Mouse (Mus musculus) limb, embryonic 12.5 days (tissue): ENCODE data around the gene Hoxa5. TPM values are rescaled to one million over a fixed set of nuclear protein-coding genes. Genes with fewer than 3 reads are reported as not detected.
A peak's percentile ranks its signal among the peaks of the same experiment; 100 is the strongest.

ENCODE experiments used
- ATAC-seq: fragments of 200-750 bp; cut with Nextera tagmentation; 2 replicates; pipeline ENCODE4 v1.8.0; 2017; ENCODE audit warnings: low read depth, moderate TSS enrichment; ENCODE audit not compliant: insufficient number of reproducible peaks, insufficient read depth, low FRiP score, low TSS enrichment
- H3K27ac ChIP-seq: fragments of 300-500 bp; sonication (generic); 2 replicates; pipeline ENCODE4 v1.5.1; 2016; ENCODE audit warnings: mild to moderate bottlenecking, moderate library complexity
- H3K27me3 ChIP-seq: fragments of 300-500 bp; sonication (generic); 2 replicates; pipeline ENCODE4 v1.6.1; 2016; ENCODE audit warnings: mild to moderate bottlenecking, moderate library complexity
- H3K36me3 ChIP-seq: fragments of 300-500 bp; sonication (generic); 2 replicates; pipeline ENCODE4 v1.6.1; 2016; ENCODE audit warnings: mild to moderate bottlenecking, moderate library complexity
- H3K4me1 ChIP-seq: fragments of 300-500 bp; sonication (generic); replicated peaks from 2 replicates; pipeline ENCODE4 v1.6.1; 2016
- H3K4me2 ChIP-seq: fragments of 300-500 bp; sonication (generic); 2 replicates; pipeline ENCODE4 v1.6.1; 2016; ENCODE audit warnings: mild to moderate bottlenecking, moderate library complexity
- H3K4me3 ChIP-seq: fragments of 300-500 bp; sonication (generic); replicated peaks from 2 replicates; pipeline ENCODE4 v1.5.1; 2016; ENCODE audit warnings: mild to moderate bottlenecking
- H3K9ac ChIP-seq: fragments of 300-500 bp; sonication (generic); replicated peaks from 2 replicates; pipeline ENCODE4 v1.6.1; 2016; ENCODE audit warnings: mild to moderate bottlenecking, moderate library complexity
- H3K9me3 ChIP-seq: fragments of 300-500 bp; sonication (generic); 2 replicates; pipeline ENCODE4 v1.6.1; 2016; ENCODE audit warnings: mild to moderate bottlenecking, moderate library complexity
- WGBS: fragments of 180-500 bp; shearing (Covaris S2); methylation state at CpG from one replicate; pipeline ENCODE4 v1.1.7; 2016; 5-methylcytosine and 5-hydroxymethylcytosine counted together
- polyA plus RNA-seq: library from polyadenylated mRNA; unstranded; fragments of >200 nt; fragmentation: Nextera tagmentation; extraction: Ambion mirVana; gene quantifications from 2 replicates; pipeline ENCODE4 v1.2.1, GENCODE M21; 2016

Hoxa5 gene
- polyA plus RNA-seq, 1 experiment from 2014 or later: 9.2 TPM

DNA sequence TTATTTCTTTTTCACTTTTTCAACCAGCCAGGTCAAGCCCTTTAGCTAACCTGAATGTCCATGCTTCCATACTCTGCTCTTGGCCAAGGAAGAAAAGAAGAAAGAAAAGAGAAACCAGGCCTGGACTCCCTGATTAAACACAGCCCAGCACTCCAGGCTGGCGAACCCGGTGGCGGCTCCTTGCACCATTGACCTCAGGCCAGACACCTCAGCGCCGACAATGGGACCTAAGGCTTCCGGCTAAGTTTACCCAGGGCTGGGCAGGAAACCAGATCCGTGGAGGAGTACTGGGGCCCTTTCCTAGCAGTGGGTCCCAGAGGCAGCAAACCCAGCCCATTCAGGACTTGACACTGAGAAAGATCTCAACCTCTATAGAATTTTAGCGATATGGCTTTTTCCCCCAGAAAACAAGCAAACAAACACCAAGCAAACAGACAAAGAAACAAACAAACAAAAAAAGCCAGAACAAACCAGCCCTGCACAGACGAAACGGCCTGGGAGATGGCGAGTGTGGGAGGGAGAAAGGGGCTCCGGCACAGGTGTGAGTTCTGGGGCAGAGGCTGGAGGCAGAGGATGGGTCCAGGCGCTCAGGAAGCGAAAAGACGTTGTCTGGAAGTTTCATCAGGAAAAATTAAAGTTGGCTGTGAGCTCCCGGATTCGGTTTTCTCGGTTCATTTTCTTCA, 27.6 kb upstream of the Hoxa5 start:
- H3K4me2 ChIP-seq: peak overlapping the region; percentile 96
- peaks cover 23% of the 10 kb centered on the region for H3K4me1 ChIP-seq
- peak overlapping the region; percentile 99 for H3K4me3 ChIP-seq
- no peak for ATAC-seq
- peak overlapping the region; percentile 100 for H3K9ac ChIP-seq
- no peaks in the 10 kb centered on the region for H3K9me3 ChIP-seq
- H3K27ac ChIP-seq: peak overlapping the region; percentile 100
- WGBS: 2% methylated on average over 18 of the region's 18 CpGs
- peaks cover 59% of the 10 kb centered on the region for H3K36me3 ChIP-seq
- peaks cover 3% of the 10 kb centered on the region; the same call in 1 of the 2 replicates for H3K27me3 ChIP-seq

DNA sequence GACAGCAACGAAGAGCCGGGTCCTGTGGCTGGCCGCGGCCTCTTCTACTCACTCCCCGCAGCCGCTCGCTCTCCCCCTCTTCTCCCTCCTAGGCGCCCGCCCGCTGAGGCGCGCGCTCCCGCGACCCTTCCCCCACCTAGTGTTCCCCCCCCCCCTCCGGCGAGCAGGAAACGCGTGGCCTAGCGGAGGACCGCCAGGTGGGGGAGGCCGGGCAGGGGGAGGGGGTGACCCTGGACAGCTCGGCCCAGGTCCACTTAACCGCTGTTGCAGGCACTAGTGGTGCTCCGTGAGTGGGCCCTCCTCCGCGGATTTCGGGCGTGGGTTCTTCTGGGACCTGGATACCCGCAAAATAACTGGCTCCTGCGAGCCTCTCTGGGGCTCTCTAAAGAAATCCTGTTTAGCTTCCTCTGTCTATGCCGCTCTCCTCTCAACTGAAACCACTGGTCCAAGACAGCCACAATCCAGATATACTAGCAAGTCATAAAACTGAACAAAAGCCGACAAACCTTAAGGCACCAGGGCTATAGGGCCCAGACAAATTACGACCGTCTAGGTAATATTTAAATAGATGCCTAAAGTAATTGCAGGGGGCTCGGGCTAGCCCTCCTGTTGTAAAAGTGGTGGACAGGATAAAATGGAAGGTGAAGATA, 26.3 kb upstream of the Hoxa5 start, which contains the start of gene Hoxa9:
Hoxa9 (minus strand) TSS at position 574 of the 650 bp plus-strand sequence.
- Histone ChIP-seq H3K9ac (peak within 1 kb of the TSS; percentile 100), H3K27ac (peak within 1 kb of the TSS; percentile 100), H3K27me3 (no peaks in the 10 kb centered on the region; the same call in 1 of the 2 replicates), H3K4me1 (peaks cover 14% of the 10 kb centered on the region), H3K9me3 (no peaks in the 10 kb centered on the region), H3K4me2 (peak within 1 kb of the TSS; percentile 96), H3K36me3 (peaks cover 51% of the 10 kb centered on the region), H3K4me3 (peak within 1 kb of the TSS; percentile 99)
- ATAC-seq: peak; percentile 46
- WGBS: under 1% methylated on average over 23 of the region's 36 CpGs

DNA sequence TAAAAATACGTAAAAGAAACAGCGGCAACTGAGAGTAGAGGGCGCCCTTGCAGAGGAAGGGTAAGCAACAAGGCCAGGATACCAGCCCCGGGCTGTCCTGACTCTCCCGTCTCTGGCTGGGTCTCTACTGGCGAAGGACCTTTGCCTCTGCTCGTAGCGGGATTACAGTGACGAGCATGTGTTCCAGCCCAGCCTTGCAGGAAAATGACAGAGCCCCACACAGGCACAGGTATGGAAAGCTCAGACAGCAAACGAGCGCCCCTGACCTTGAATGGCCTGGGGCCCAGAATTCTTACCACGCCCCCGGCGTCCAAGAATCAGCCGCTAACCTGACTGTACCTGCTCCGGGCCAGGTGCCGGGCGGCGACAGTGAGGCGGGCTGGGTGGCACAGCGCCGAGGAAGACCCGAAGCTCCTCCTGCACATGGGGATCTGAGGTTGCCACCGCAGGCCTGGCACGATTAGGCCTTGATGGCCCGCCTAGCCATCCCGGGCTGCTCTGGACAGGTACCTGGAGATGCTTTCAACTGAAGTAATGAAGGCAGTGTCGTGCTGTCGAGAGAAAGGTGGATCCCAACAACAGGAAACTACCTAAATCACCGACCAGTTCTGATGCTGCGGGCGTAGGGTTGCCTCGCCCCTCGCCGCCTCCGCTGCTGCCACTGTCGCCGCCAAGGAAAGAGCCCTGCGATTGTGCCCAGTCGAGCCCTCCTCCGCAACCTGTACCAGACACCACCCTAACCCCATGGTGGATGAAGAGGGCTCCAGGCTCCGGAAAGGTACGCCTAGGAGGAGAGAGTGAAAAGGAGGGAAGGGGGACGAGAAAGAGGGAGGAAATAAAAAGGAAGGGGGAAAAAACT, 25.4 kb upstream of the Hoxa5 start:
- Histone ChIP-seq H3K27ac (peak overlapping the region; percentile 100), H3K36me3 (peaks cover 53% of the 10 kb centered on the region), H3K4me3 (peak overlapping the region; percentile 78), H3K4me1 (peaks cover 7% of the 10 kb centered on the region; the same call in 1 of the 2 replicates), H3K27me3 (no peaks in the 10 kb centered on the region), H3K9me3 (no peaks in the 10 kb centered on the region), H3K4me2 (peak overlapping the region; percentile 96), H3K9ac (peak overlapping the region; percentile 100)
- WGBS: under 1% methylated on average over 44 of the region's 44 CpGs
- no peak for ATAC-seq

DNA sequence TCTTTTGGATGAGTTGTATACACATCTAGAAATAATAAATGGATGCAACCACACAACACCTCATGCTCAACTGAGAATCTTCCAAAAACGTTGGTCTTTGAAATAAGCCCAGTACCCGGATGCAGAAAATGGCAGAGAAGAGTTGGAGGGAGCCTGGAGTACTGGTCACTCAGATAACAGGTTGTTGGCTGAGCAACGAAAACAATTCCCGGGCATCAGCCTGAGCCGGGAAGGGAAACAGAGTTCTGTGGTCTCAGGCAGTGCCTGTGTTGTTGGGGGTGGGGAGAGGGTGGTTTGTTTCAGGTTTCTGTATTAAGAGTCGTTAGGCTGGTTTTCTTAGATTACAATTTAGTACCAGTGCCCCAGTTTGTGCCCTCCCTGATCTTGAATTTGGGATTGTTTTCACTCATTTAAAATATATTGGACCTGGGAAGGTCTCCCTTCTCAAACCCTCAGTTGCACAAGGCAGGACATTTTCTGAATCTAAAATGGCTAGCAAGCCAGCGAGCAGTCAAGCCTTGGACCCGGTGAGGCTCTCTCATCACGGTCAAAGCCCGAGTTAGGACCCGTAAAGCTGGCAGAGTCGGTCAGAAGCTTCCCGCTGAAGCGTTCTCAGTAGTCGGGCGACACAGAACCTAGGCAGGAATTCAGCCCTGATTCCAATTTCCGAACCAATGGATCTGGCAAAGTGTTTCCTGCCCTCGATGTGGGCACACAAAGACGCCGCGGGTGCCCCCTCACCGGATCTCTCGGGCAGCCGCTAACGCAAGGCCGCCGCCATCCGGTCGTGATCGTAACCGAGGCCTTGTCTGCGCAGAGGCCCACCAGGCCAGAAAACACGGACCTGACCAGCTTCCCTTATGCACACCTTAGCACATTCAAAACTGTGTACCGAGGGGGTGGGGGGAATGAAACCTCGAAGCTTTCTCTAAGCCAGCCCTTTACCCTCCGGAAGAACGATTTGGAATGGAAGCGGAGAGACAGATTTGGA, 24.4 kb upstream of the Hoxa5 start:
- Histone ChIP-seq H3K27me3 (no peaks in the 10 kb centered on the region), H3K36me3 (peaks cover 53% of the 10 kb centered on the region), H3K4me3 (peak overlapping the region; percentile 78), H3K4me2 (peak overlapping the region; percentile 96), H3K9ac (peak overlapping the region; percentile 100), H3K9me3 (no peaks in the 10 kb centered on the region), H3K27ac (peak overlapping the region; percentile 100), H3K4me1 (peaks cover 7% of the 10 kb centered on the region; the same call in 1 of the 2 replicates)
- no peak for ATAC-seq
- WGBS: under 1% methylated on average over 38 of the region's 38 CpGs

DNA sequence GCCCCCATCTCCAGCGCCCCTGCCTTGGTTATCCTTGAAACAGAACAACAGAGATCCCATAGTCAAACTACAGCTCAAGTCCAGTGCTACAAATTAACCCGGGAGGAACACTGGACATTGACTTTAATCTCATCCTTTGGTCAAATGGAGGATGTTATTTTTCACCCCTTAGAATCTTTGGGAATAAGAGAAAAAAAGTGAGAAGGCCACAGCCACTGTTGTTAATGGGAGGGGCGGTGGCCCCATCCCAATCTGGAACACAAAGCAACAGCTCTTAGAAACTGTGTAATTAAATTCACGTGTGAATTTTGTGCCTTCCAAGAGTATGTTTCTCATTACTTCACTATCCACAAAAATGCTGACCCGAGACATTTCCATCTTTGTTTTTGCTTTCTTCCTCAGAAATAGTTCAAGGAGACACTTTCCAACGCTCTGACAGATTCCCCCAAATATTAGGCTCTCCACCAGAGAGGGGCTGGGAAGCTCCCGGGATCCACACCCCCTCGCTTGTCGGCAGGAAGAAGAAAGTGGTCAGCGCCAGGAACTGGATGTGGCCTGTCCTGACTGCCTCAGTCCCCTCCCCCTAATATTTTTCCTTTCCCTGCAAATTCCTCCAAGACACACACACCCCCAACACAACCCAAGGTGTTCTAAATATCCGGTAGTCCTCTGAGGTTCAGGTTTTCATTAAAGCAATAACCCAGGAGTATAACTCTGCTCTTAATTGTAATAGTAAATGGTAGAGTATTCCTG, 23.3 kb upstream of the Hoxa5 start:
- Histone ChIP-seq H3K9ac (peak overlapping the region; percentile 100), H3K27ac (peak overlapping the region; percentile 99), H3K9me3 (no peaks in the 10 kb centered on the region), H3K36me3 (peaks cover 44% of the 10 kb centered on the region), H3K4me1 (peaks cover 7% of the 10 kb centered on the region; the same call in 1 of the 2 replicates), H3K27me3 (no peaks in the 10 kb centered on the region), H3K4me2 (peak overlapping the region; percentile 96), H3K4me3 (peak overlapping the region; percentile 89)
- ATAC-seq: no peak
- WGBS: 2% methylated on average over 11 of the region's 11 CpGs

DNA sequence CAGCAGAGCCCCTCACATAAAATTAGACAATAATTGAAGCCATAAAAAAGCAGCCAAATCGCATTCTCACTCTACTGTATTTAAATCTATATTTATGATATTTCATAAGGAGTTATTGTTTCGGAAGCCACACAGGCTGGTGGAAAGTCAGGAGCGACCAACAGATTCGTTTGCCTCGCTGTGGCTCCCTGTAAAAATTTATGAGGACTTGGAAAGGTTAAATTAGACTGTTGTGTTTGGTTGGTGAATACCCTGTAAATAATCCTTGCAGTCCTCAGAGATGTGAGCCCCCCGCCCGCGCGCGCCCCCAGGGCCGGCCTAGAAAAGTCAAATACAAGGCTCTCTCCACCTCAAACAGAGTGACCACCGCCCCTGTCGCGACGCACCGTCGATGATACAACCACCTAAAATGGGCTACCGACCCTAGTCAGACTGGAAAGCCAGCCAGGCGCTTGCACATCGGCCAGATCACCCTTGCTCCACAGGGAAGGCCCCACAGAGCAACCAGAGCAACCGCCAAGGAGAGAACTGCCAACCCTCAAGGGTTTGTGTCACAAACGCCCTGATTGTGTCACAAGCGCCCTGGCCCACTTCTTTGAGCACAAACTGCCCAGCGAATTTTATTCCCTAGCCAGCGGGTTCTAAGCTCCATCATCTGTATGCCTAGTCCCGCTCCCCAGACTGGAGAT, 22.3 kb upstream of the Hoxa5 start:
- Histone ChIP-seq H3K36me3 (peaks cover 34% of the 10 kb centered on the region), H3K9me3 (no peaks in the 10 kb centered on the region), H3K4me1 (peaks cover 7% of the 10 kb centered on the region), H3K27me3 (no peaks in the 10 kb centered on the region), H3K27ac (peak overlapping the region; percentile 99), H3K4me2 (peak overlapping the region; percentile 96), H3K4me3 (peak overlapping the region; percentile 89), H3K9ac (peak overlapping the region; percentile 100)
- WGBS: under 1% methylated on average over 26 of the region's 26 CpGs
- peak; percentile 27 for ATAC-seq

DNA sequence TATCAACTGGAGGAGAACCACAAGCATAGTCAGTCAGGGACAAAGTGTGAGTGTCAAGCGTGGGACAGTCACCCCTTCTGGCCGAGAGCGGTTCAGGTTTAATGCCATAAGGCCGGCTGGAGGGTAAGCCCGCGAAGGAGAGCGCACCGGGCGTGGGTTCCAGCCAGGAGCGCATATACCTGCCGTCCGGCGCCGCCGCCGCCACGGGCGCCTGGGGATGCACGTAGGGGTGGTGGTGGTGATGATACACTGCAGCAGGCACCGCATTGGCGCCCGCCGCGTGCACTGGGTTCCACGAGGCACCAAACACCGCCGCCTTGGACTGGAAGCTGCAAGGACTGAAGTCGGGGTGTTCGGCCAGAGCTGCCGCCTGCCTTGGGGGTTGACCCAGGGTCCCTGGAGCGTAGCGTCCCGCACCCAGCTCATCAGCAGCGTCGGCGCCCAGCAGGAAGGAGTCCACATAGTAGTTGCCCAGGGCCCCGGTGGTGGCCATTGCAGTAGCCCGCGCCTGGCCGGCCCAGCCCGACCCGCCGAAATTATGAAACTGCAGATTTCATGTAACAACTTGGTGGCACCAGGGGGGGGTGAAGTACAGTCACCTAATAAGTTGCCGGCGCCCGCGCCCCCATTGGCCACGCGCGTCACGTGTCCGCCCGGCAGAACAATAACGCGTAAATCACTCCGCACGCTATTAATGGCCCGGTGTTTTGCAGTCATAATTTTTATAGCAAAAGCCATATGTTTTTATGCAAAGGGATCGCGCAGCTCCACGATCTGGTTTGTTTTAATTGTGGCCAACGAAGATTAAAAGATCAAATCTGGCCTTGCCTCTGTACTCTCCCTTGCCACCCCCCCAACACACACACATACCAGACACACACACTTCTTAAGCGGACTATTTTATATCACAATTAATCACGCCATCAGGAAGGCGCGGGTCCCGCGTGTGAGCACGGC, 21.5 kb upstream of the Hoxa5 start:
- Histone ChIP-seq H3K36me3 (peaks cover 32% of the 10 kb centered on the region), H3K4me2 (peak overlapping the region; percentile 96), H3K9ac (peak overlapping the region; percentile 100), H3K4me1 (peaks cover 13% of the 10 kb centered on the region), H3K4me3 (peak overlapping the region; percentile 89), H3K27me3 (no peaks in the 10 kb centered on the region), H3K27ac (peak overlapping the region; percentile 99), H3K9me3 (no peaks in the 10 kb centered on the region)
- under 1% methylated on average over 66 of the region's 69 CpGs for WGBS
- ATAC-seq: peak; percentile 64

DNA sequence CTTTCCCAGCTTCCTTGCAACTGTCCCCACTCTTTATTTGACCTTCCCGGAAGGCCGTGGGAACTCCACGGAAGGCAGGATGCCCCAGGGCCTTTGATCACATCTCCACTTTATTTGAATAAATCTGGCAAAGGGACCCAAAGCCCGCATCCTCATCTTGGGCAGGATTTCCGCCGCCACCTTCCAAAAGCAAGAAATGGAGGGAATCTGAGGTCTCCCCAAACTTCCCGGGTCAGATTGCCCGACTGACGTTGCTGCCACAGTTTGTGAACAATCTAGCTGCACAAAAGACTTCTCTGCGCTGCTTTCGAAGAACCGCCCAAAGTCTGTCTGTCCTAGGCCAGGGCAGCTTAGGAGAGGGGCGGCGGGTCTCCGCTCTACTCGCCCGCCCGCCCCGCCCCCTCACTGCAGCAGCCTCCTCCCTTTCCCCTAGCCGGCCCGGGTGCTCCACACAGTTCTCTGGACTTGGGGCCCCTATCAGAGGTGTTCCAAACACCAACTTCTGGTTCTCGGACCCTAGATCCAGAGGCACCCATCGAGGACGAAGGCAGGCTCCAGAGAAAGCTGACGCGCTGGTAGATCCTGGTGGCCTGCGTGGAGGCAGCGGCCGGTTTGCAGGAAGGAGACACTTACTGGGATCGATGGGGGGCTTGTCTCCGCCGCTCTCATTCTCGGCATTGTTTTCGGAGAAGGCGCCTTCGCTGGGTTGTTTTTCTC, 20.7 kb upstream of the Hoxa5 start:
- H3K36me3 ChIP-seq: peaks cover 27% of the 10 kb centered on the region
- peaks cover 21% of the 10 kb centered on the region for H3K4me1 ChIP-seq
- no peak for ATAC-seq
- H3K4me2 ChIP-seq: peak overlapping the region; percentile 96
- H3K9ac ChIP-seq: peak overlapping the region; percentile 100
- H3K4me3 ChIP-seq: peak overlapping the region; percentile 89
- H3K27ac ChIP-seq: peak overlapping the region; percentile 99
- H3K27me3 ChIP-seq: no peaks in the 10 kb centered on the region
- under 1% methylated on average over 36 of the region's 36 CpGs for WGBS
- H3K9me3 ChIP-seq: no peaks in the 10 kb centered on the region
